Mouse (Mus musculus): Measurements from ENCODE around the gene Cops8. TPM values are rescaled to one million over a fixed set of nuclear protein-coding genes. Genes with fewer than 3 reads are reported as not detected.
A peak's percentile ranks its signal among the peaks of the same experiment; 100 is the strongest.

Cops8 gene
- polyA plus RNA-seq, 1 experiment from 2014 or later, result 239 TPM

DNA sequence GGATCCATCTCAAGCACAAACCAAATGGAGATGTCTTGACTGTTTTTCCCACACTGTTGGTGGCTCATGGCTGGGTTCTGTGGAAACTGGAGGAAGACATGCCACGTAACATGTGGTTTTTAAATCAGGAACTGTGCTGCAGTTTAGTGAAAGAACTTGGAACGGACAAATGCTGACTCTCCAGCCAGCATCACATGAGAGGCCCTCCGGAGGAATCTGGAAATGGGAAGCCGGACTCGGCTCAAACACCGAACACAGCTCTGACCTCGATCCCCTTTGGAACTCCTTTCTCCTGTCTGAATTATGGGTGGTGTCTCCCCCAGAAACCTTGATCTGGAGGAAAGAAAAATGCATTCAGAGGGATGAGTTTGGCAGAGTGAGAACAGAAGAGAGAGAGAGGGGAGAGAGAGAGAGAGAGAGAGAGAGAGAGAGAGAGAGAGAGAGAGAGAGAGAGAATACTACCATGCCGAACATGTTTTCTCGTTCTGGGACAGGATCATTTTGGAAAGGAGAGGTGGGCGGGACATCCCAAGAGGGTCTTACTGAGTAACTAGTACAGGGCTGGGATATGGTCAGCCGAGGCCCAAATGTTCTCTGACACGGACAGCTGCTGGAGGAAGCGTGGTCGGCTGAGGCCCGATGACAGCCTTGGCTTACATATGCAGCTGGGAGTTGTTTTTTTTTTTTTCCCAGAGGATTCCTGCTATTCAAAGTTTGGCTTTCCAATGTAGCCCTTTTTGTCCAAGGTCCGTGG is 53.9 kb downstream of the Cops8 start:
- Histone ChIP-seq H3K4me1 (ENCODE audit: control insufficient read depth, insufficient read depth, low read length) (no peaks in the 10 kb centered on the region), H3K36me3 (replicated peaks; ENCODE audit: control insufficient read depth, insufficient read depth, low read depth, low read length) (no peaks in the 10 kb centered on the region), H3K4me3 (ENCODE audit: low read depth, low read length) (no peak overlapping the region), H3K9ac (replicated peaks; ENCODE audit: low read length) (no peak overlapping the region), H3K4me2 (ENCODE audit: low read depth, low read length) (no peak overlapping the region), H3K27ac (replicated peaks; ENCODE audit: low read depth, low read length) (no peak overlapping the region), H3K9me3 (replicated peaks; ENCODE audit: control insufficient read depth, low read length) (no peaks in the 10 kb centered on the region), H3K27me3 (ENCODE audit: control insufficient read depth, insufficient read depth, low read length) (no peaks in the 10 kb centered on the region)
- DNase-seq (ENCODE audit: low spot score), result no peak
- WGBS, result 81% methylated on average over 16 of the region's 16 CpGs
- ATAC-seq (replicated peaks; ENCODE audit: insufficient number of reproducible peaks, low FRiP score, low TSS enrichment, low read depth), result no peak

DNA sequence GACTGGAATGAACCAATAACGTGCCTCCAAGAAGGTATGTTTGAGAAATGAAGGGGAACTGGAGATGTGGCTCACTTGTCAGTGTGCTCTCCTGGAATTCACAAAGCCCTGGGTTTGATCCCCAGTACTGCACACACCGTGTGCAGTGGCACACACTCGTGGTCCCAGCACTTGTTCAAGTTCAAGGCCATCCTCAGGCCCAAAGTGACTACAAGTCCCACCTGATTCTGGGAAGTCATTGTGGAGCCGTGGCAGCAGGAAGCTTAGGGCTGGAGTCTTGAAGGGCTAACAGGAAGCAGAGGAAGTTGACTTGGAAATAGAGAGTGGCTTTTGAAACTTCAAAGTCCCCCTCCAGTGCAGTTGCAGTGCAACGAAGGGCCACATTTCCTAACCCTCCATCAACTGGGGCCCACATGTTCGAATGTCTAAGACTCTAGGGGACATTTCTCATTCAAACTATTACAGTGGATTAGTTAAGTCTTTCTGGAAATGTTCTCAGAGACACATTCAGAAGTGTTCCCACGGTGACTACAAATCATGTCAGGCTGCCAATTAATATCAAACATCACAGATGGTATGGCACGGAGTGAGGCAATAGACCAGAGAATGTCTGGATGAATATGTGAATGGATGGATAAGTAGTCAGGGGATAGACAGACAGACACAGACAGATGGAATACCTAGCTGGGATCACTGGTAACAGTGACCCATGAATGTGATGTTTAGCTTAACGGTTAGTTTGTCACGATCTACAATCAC is 54.7 kb downstream of the Cops8 start:
- H3K9me3 ChIP-seq (replicated peaks; ENCODE audit: control insufficient read depth, low read length), result no peaks in the 10 kb centered on the region
- H3K27me3 ChIP-seq (ENCODE audit: control insufficient read depth, insufficient read depth, low read length), result no peaks in the 10 kb centered on the region
- no peak overlapping the region for H3K27ac ChIP-seq (replicated peaks; ENCODE audit: low read depth, low read length)
- H3K4me3 ChIP-seq (ENCODE audit: low read depth, low read length), result no peak overlapping the region
- no peaks in the 10 kb centered on the region for H3K36me3 ChIP-seq (replicated peaks; ENCODE audit: control insufficient read depth, insufficient read depth, low read depth, low read length)
- no peak overlapping the region for H3K4me2 ChIP-seq (ENCODE audit: low read depth, low read length)
- no peak overlapping the region for H3K9ac ChIP-seq (replicated peaks; ENCODE audit: low read length)
- 81% methylated on average over 10 of the region's 10 CpGs for WGBS
- no peaks in the 10 kb centered on the region for H3K4me1 ChIP-seq (ENCODE audit: control insufficient read depth, insufficient read depth, low read length)
- ATAC-seq (replicated peaks; ENCODE audit: insufficient number of reproducible peaks, low FRiP score, low TSS enrichment, low read depth) (no peak), DNase-seq (ENCODE audit: low spot score) (no peak)

DNA sequence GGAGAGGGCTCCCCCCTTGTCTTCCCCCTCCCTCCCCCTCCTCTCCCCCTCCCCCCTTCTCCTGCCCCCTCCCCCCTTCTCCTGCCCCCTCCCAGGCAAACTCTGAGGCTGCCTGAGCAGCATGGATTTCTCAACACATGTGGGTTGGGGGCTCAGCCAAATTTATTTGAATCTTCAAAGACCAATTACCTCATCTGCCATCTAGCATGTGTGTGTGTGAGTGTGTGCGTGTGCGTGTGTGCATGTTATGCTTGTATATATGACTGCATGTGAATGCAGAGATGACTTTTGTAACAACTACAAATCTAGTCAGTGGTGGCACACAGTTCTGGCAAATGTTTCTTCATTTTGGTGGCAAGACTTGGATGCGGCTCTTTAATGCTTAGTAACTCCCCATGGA is 55.8 kb downstream of the Cops8 start:
- ATAC-seq (replicated peaks; ENCODE audit: insufficient number of reproducible peaks, low FRiP score, low TSS enrichment, low read depth), result no peak
- 90% methylated on average over 3 of the region's 3 CpGs for WGBS
- Histone ChIP-seq H3K36me3 (replicated peaks; ENCODE audit: control insufficient read depth, insufficient read depth, low read depth, low read length) (no peaks in the 10 kb centered on the region), H3K4me2 (ENCODE audit: low read depth, low read length) (no peak overlapping the region), H3K9ac (replicated peaks; ENCODE audit: low read length) (no peak overlapping the region), H3K4me1 (ENCODE audit: control insufficient read depth, insufficient read depth, low read length) (no peaks in the 10 kb centered on the region), H3K9me3 (replicated peaks; ENCODE audit: control insufficient read depth, low read length) (no peaks in the 10 kb centered on the region), H3K4me3 (ENCODE audit: low read depth, low read length) (no peak overlapping the region), H3K27me3 (ENCODE audit: control insufficient read depth, insufficient read depth, low read length) (no peaks in the 10 kb centered on the region), H3K27ac (replicated peaks; ENCODE audit: low read depth, low read length) (no peak overlapping the region)
- no peak for DNase-seq (ENCODE audit: low spot score)

DNA sequence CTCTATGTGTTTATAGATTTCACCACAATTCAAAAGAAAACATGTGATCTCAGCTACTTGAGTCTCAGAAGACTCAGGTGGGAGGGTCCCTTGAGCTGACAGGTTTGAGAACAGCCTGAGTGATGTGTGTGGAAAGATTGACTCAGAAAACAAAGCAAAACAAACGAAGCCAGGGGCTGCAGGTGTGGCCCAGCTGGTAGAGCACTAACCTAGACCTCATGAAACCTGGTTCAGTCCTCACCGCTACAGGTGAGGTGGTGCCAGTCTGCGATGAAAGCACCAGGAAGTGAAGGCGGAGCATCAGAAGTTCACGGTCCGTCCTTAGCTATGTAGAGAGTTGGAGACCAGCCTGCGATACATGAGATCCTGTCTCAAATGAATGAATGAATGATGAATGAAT is 57.4 kb downstream of the Cops8 start:
- DNase-seq (ENCODE audit: low spot score) (no peak), ATAC-seq (replicated peaks; ENCODE audit: insufficient number of reproducible peaks, low FRiP score, low TSS enrichment, low read depth) (no peak)
- Histone ChIP-seq H3K4me2 (ENCODE audit: low read depth, low read length) (no peak overlapping the region), H3K27ac (replicated peaks; ENCODE audit: low read depth, low read length) (no peak overlapping the region), H3K9me3 (replicated peaks; ENCODE audit: control insufficient read depth, low read length) (no peaks in the 10 kb centered on the region), H3K36me3 (replicated peaks; ENCODE audit: control insufficient read depth, insufficient read depth, low read depth, low read length) (no peaks in the 10 kb centered on the region), H3K4me1 (ENCODE audit: control insufficient read depth, insufficient read depth, low read length) (no peaks in the 10 kb centered on the region), H3K9ac (replicated peaks; ENCODE audit: low read length) (no peak overlapping the region), H3K4me3 (ENCODE audit: low read depth, low read length) (no peak overlapping the region), H3K27me3 (ENCODE audit: control insufficient read depth, insufficient read depth, low read length) (no peaks in the 10 kb centered on the region)
- WGBS, result 85% methylated on average over 7 of the region's 7 CpGs

- WGBS, result 49% methylated on average over 6 of the region's 6 CpGs
- ATAC-seq (replicated peaks; ENCODE audit: insufficient number of reproducible peaks, low FRiP score, low TSS enrichment, low read depth), result no peak
- Histone ChIP-seq H3K4me2 (ENCODE audit: low read depth, low read length) (no peak overlapping the region), H3K9ac (replicated peaks; ENCODE audit: low read length) (no peak overlapping the region), H3K36me3 (replicated peaks; ENCODE audit: control insufficient read depth, insufficient read depth, low read depth, low read length) (no peaks in the 10 kb centered on the region), H3K27me3 (ENCODE audit: control insufficient read depth, insufficient read depth, low read length) (no peaks in the 10 kb centered on the region), H3K4me3 (ENCODE audit: low read depth, low read length) (no peak overlapping the region), H3K27ac (replicated peaks; ENCODE audit: low read depth, low read length) (no peak overlapping the region), H3K4me1 (ENCODE audit: control insufficient read depth, insufficient read depth, low read length) (no peaks in the 10 kb centered on the region), H3K9me3 (replicated peaks; ENCODE audit: control insufficient read depth, low read length) (no peaks in the 10 kb centered on the region)
- peak; percentile 29 for DNase-seq (ENCODE audit: low spot score)
These were observed 59.7 kb downstream of the Cops8 start for GRCm38 (mm10) chr1:90662491-90662890.

Other genes with a start within 250 kb of the Cops8 start
- 17.4 and 19.5 TPM in 2 replicates for gene Col6a3, start 241.0 kb downstream of the Cops8 start, polyA plus RNA-seq (2014; fragmentation: Nextera tagmentation; extraction: Ambion mirVana)